Mouse (Mus musculus) kidney, embryonic 15.5 days (tissue): Measurements from ENCODE around the gene Mrpl46. TPM values are rescaled to one million over a fixed set of nuclear protein-coding genes. Genes with fewer than 3 reads are reported as not detected.

ENCODE experiments used
- ATAC-seq: fragments of 200-750 bp; cut with Nextera tagmentation; replicated peaks from 2 replicates; pipeline ENCODE4 v1.8.0; 2017; ENCODE audit warnings: moderate TSS enrichment; ENCODE audit not compliant: low FRiP score
- H3K27ac ChIP-seq: fragments of 300-500 bp; sonication (generic); 2 replicates; pipeline ENCODE4 v1.5.1; 2015; ENCODE audit warnings: mild to moderate bottlenecking, inconsistent platforms
- H3K27me3 ChIP-seq: fragments of 300-500 bp; sonication (generic); 2 replicates; pipeline ENCODE4 v1.6.1; 2015; ENCODE audit warnings: inconsistent platforms
- H3K36me3 ChIP-seq: fragments of 300-500 bp; sonication (generic); 2 replicates; pipeline ENCODE4 v1.6.1; 2015; ENCODE audit warnings: inconsistent platforms
- H3K4me1 ChIP-seq: fragments of 300-500 bp; sonication (generic); 2 replicates; pipeline ENCODE4 v1.6.1; 2015; ENCODE audit warnings: inconsistent platforms
- H3K4me2 ChIP-seq: fragments of 300-500 bp; sonication (generic); 2 replicates; pipeline ENCODE4 v1.6.1; 2015; ENCODE audit warnings: moderate library complexity, mild to moderate bottlenecking, inconsistent platforms
- H3K4me3 ChIP-seq: fragments of 300-500 bp; sonication (generic); replicated peaks from 2 replicates; pipeline ENCODE4 v1.5.1; 2015; ENCODE audit warnings: mild to moderate bottlenecking, inconsistent platforms
- H3K9ac ChIP-seq: fragments of 300-500 bp; sonication (generic); 2 replicates; pipeline ENCODE4 v1.6.1; 2015; ENCODE audit warnings: mild to moderate bottlenecking, inconsistent platforms
- H3K9me3 ChIP-seq: fragments of 300-500 bp; sonication (generic); replicated peaks from 2 replicates; pipeline ENCODE4 v1.6.1; 2016; ENCODE audit warnings: inconsistent platforms
- WGBS: fragments of 180-500 bp; shearing (Covaris S2); methylation state at CpG from one replicate; pipeline ENCODE4 v1.1.7; 2015; ENCODE audit warnings: mixed read lengths; 5-methylcytosine and 5-hydroxymethylcytosine counted together
- polyA plus RNA-seq: library from polyadenylated mRNA; unstranded; fragments of >200 nt; fragmentation: Nextera tagmentation; extraction: Ambion mirVana; gene quantifications from 2 replicates; pipeline ENCODE4 v1.2.1, GENCODE M21; 2015

Gene Mrpl46
- polyA plus RNA-seq, 1 experiment from 2014 or later: 64.9 TPM

DNA sequence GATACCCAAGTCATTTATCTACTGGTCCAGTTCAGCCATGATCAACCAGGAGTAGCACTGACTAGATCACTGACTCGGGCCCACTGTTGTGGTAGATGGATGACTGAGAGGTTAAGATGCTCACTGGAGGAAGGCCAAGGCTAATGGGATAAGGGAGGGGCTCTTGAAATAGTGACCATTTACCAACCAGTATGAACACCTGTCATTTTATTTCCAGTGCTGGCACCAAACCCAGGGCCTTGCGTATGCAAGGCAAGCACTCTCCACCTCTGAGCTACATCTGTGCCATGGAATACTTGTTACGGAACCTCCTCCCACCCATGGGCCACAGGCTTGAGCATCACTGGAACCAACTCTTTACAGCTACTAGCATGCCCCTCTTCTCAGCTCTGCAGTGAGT, 19.5 kb downstream of the Mrpl46 start:
- Histone ChIP-seq H3K36me3 (no peaks in the 10 kb centered on the region), H3K27me3 (no peaks in the 10 kb centered on the region), H3K4me3 (no peak overlapping the region), H3K9ac (no peak overlapping the region), H3K9me3 (no peaks in the 10 kb centered on the region), H3K4me2 (no peak overlapping the region), H3K27ac (no peak overlapping the region), H3K4me1 (no peaks in the 10 kb centered on the region)
- 86% methylated on average over 3 of the region's 3 CpGs for WGBS
- ATAC-seq: no peak

DNA sequence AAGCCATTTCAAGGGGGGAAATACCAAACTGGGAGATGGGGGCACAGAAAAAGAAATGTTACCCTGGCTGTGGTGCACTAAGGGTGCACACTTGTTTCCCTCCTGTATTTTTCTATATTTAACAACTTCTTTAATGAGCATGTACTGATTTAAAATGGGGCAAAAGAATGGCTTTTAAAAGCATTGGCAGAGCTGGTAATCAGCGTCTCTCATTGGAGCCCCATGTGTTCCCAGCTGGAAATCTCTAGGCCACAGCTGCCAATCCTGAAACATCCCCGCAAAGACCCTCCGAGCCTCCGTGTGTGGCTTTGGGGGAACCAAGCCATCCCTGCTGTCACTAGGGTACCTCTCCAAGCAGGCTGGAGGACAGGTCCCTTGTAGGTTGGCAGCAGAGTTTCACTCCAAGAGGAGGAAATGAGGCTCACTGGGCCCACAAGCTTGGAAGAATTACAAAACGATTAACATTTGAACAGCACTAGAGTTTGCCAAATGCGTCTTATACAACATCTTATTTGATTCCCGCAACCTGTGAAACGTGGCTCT, 28.8 kb downstream of the Mrpl46 start:
- Histone ChIP-seq H3K4me3 (no peak overlapping the region), H3K9me3 (no peaks in the 10 kb centered on the region)

GRCm38 (mm10) chr7:78753752-78754457, 29.4 kb downstream of the Mrpl46 start:
- H3K27me3 ChIP-seq: no peaks in the 10 kb centered on the region
- H3K27ac ChIP-seq: no peak overlapping the region
- H3K4me1 ChIP-seq: no peaks in the 10 kb centered on the region
- ATAC-seq: no peak
- no peaks in the 10 kb centered on the region for H3K9me3 ChIP-seq
- no peak overlapping the region for H3K4me3 ChIP-seq
- 84% methylated on average over 7 of the region's 7 CpGs for WGBS
- no peak overlapping the region for H3K9ac ChIP-seq
- no peaks in the 10 kb centered on the region for H3K36me3 ChIP-seq
- no peak overlapping the region for H3K4me2 ChIP-seq

More for the DNA sequence above, 28.8 kb downstream of the Mrpl46 start:
- Histone ChIP-seq H3K4me1 (no peaks in the 10 kb centered on the region), H3K9ac (no peak overlapping the region), H3K27ac (no peak overlapping the region), H3K27me3 (no peaks in the 10 kb centered on the region), H3K4me2 (no peak overlapping the region), H3K36me3 (no peaks in the 10 kb centered on the region)
- WGBS: 71% methylated on average over 8 of the region's 8 CpGs
- no peak for ATAC-seq

DNA sequence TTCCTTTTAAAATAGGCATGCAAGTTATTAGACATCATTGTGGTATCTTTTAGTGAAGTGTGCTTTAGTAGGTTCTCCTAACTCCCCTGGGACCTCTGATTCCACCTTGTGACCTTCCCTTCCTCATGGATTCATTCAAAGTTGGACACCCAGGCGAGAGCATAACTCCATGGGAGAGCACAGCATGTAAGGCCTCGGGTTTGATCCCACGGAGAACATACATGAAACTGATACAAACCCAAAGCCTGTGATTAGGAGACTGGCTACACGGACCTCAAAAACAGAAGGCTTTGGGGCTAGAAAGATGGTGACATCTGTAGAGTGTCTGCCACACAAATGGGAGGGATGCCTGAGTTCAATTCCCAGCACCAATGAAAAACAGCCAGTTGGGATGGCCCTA, 30.4 kb downstream of the Mrpl46 start:
- no peak overlapping the region for H3K4me3 ChIP-seq
- H3K4me2 ChIP-seq: no peak overlapping the region
- no peaks in the 10 kb centered on the region for H3K27me3 ChIP-seq
- no peak for ATAC-seq
- H3K9ac ChIP-seq: no peak overlapping the region
- H3K36me3 ChIP-seq: no peaks in the 10 kb centered on the region
- H3K9me3 ChIP-seq: no peaks in the 10 kb centered on the region
- H3K4me1 ChIP-seq: no peaks in the 10 kb centered on the region
- H3K27ac ChIP-seq: no peak overlapping the region
- WGBS: 90% methylated on average over 4 of the region's 4 CpGs

- ATAC-seq: no peak
- H3K27ac ChIP-seq: no peak overlapping the region
- H3K27me3 ChIP-seq: no peaks in the 10 kb centered on the region
- H3K9ac ChIP-seq: no peak overlapping the region
- no peaks in the 10 kb centered on the region for H3K4me1 ChIP-seq
- H3K36me3 ChIP-seq: no peaks in the 10 kb centered on the region
- no peak overlapping the region for H3K4me2 ChIP-seq
- no peaks in the 10 kb centered on the region for H3K9me3 ChIP-seq
- WGBS: 53% methylated on average over 5 of the region's 5 CpGs
- H3K4me3 ChIP-seq: no peak overlapping the region
Observed at GRCm38 (mm10) chr7:78743731-78744385, 39.5 kb downstream of the Mrpl46 start.

- Histone ChIP-seq H3K9me3 (no peaks in the 10 kb centered on the region), H3K9ac (no peak overlapping the region), H3K4me3 (no peak overlapping the region), H3K4me2 (no peak overlapping the region), H3K36me3 (no peaks in the 10 kb centered on the region), H3K4me1 (no peaks in the 10 kb centered on the region), H3K27me3 (no peaks in the 10 kb centered on the region), H3K27ac (no peak overlapping the region)
- 68% methylated on average over 8 of the region's 8 CpGs for WGBS
- ATAC-seq: no peak
Observed at GRCm38 (mm10) chr7:78739351-78740000, 43.9 kb downstream of the Mrpl46 start.

DNA sequence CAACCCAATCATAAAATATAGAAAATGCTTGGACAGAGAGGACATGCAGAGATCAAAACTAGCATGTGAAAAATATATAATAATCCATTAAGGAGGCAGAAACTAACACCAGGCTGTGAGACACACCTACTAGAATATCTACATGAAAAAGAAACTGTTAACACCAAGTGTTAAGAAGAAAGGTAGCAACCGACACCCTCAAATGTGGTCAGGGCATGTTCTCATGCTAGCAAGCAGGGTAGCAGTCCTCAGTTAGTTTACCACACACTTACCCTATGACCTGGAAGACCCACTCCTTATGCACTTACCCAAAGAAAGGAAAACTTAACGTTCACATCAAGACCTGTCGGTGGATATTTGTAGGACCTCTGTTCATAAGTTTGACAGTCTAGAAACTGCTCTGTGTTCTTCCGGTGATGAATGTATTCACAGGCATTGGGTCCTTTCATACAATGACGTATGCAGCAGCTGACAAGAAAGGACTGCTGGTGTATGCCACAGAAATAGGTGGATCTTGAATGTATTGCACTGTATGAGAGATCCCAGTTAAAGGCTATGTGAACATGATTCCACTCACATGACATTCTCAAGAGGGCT, 45.6 kb downstream of the Mrpl46 start, which contains the start of gene Ntrk3:
TSS of gene Ntrk3 (minus strand) at position 399 of the 597 bp plus-strand sequence.
- Histone ChIP-seq H3K27me3 (no peaks in the 10 kb centered on the region), H3K9ac (no peak within 1 kb of the TSS), H3K4me2 (no peak within 1 kb of the TSS), H3K4me3 (no peak within 1 kb of the TSS), H3K9me3 (no peaks in the 10 kb centered on the region), H3K36me3 (no peaks in the 10 kb centered on the region), H3K27ac (no peak within 1 kb of the TSS), H3K4me1 (no peaks in the 10 kb centered on the region)
- no peak for ATAC-seq
- 75% methylated on average over 5 of the region's 5 CpGs for WGBS

- Histone ChIP-seq H3K27ac (no peak overlapping the region), H3K27me3 (no peaks in the 10 kb centered on the region), H3K9me3 (no peaks in the 10 kb centered on the region), H3K4me3 (no peak overlapping the region), H3K9ac (no peak overlapping the region), H3K36me3 (no peaks in the 10 kb centered on the region), H3K4me1 (no peaks in the 10 kb centered on the region), H3K4me2 (no peak overlapping the region)
- 95% methylated on average over 6 of the region's 6 CpGs for WGBS
- no peak for ATAC-seq
Observed at GRCm38 (mm10) chr7:78737196-78737595, 46.1 kb downstream of the Mrpl46 start.

GRCm38 (mm10) chr7:78731391-78731790, 51.9 kb downstream of the Mrpl46 start:
- Histone ChIP-seq H3K36me3 (no peaks in the 10 kb centered on the region), H3K4me2 (no peak overlapping the region), H3K27ac (no peak overlapping the region)

More at GRCm38 (mm10) chr7:78731391-78731790, 51.9 kb downstream of the Mrpl46 start:
- Histone ChIP-seq H3K9ac (no peak overlapping the region), H3K27me3 (no peaks in the 10 kb centered on the region), H3K4me1 (no peaks in the 10 kb centered on the region), H3K9me3 (no peaks in the 10 kb centered on the region), H3K4me3 (no peak overlapping the region)
- no peak for ATAC-seq
- 77% methylated on average over 8 of the region's 8 CpGs for WGBS
